21 mouse cellular contexts compared by ENCODE assay signal in genomic region chr1:51808228-51808627, GRCm38 (mm10).
DNase-seq lines count a peak whose midpoint lies in the region; ATAC-seq and TF ChIP-seq lines count a peak whose summit lies in the region.
"Had no signal": no experiment of that assay in that cellular context is flagged by ENCODE, and none has a peak within 500 bp of the region (broad histone marks: within the 10 kb centered on the region; RNA-seq: fewer than 3 reads in every experiment).

No protein-coding gene starts in this region.

- H3K4me2 ChIP-seq in forebrain, postnatal 0 days (ENCODE audit: low read depth), result no peak overlapping the region
- no peak overlapping the region for H3K4me2 ChIP-seq in forebrain, embryonic 13.5 days
- no peak overlapping the region for H3K4me2 ChIP-seq in CH12.LX (ENCODE audit: insufficient read depth, low read depth, poor library complexity, severe bottlenecking)
- no peak overlapping the region for H3K4me2 ChIP-seq in hindbrain, postnatal 0 days (ENCODE audit: low read depth, low read length)
- H3K4me2 ChIP-seq: heart, embryonic 11.5 days; hindbrain, embryonic 14.5 days had no signal

- ATAC-seq in forebrain, postnatal 0 days, result peak; percentile 32; the same call in 1 of the 2 replicates
- ATAC-seq in forebrain, embryonic 13.5 days, result no peak
- peak; percentile 38 to 57; a peak in 3 of 4 replicates for ATAC-seq in hematopoietic stem cell, adult 5-6 weeks (replicated peaks in 1 of 2; ENCODE audit: insufficient read depth in 1 of 2, low FRiP score in 2 of 2, low TSS enrichment in 1 of 2, low read depth in 1 of 2, poor library complexity in 2 of 2, severe bottlenecking in 2 of 2)
- no peak for ATAC-seq in hindbrain, postnatal 0 days
- ATAC-seq: activated CD4-positive, CD25-positive, alpha-beta regulatory T cell, adult 4 months; forebrain, embryonic 14.5 days; intestine, postnatal 0 days had no signal

- no peak for TF ChIP-seq CTCF in forebrain, postnatal 0 days (IDR thresholded peaks at IDR 0.05; ENCODE audit: low read depth)
- TF ChIP-seq CTCF in CH12.LX (conservative IDR thresholded peaks at IDR 0.05 in 1 of 2, IDR thresholded peaks at IDR 0.05 in 1 of 2; ENCODE audit: low read depth in 2 of 2, low read length in 2 of 2), result no peak
- TF ChIP-seq CTCF in hindbrain, postnatal 0 days (IDR thresholded peaks at IDR 0.05; ENCODE audit: low read depth), result no peak

- no peak for TF ChIP-seq RAD21 in CH12.LX (IDR thresholded peaks at IDR 0.05; ENCODE audit: low read depth, low read length)

- in situ Hi-C loops in CH12.LX (cut with MboI; ENCODE audit: low pct_ligation_motif_present, low pct_unique_long_range_greater_than_20kb, low sequenced_read_pairs), result no loop called here

- no peak for DNase-seq in forebrain, postnatal 0 days
- peak; percentile 14 for DNase-seq in CH12.LX (ENCODE audit: extremely low read depth)
- no peak for DNase-seq in hindbrain, postnatal 0 days (ENCODE audit: low spot score)
- DNase-seq in heart, embryonic 10.5 days (ENCODE audit: low spot score), result no peak
- DNase-seq: adrenal gland, postnatal 25 days; B cell, adult 2 months; cerebellum, adult 18-20 months; cerebellum, adult 9-10 months; cerebellum, postnatal 14 days; gastrocnemius, postnatal 25 days; heart, adult 2 months; kidney, adult 2 months had no signal

- no peaks in the 10 kb centered on the region for H3K36me3 ChIP-seq in forebrain, postnatal 0 days (ENCODE audit: insufficient read depth)
- H3K36me3 ChIP-seq in forebrain, embryonic 13.5 days (ENCODE audit: poor library complexity, severe bottlenecking), result no peaks in the 10 kb centered on the region; the same call in 1 of the 2 replicates
- no peaks in the 10 kb centered on the region for H3K36me3 ChIP-seq in CH12.LX (replicated peaks in 1 of 2; ENCODE audit: control insufficient read depth in 1 of 2, insufficient read depth in 1 of 2, low read length in 1 of 2)
- no peaks in the 10 kb centered on the region for H3K36me3 ChIP-seq in hindbrain, postnatal 0 days (ENCODE audit: insufficient read depth, low read length)
- no peaks in the 10 kb centered on the region; the same call in 1 of the 2 replicates for H3K36me3 ChIP-seq in heart, embryonic 10.5 days

- no peak for TF ChIP-seq EP300 in CH12.LX (IDR thresholded peaks at IDR 0.05; ENCODE audit: low read length)

- dilution Hi-C loops in CH12.LX (cut with MboI; ENCODE audit: extremely low pct_ligation_motif_present, extremely low pct_unique_long_range_greater_than_20kb, low sequenced_read_pairs), result no loop called here

- H3K27ac ChIP-seq in forebrain, postnatal 0 days (ENCODE audit: low read depth, low read length), result no peak overlapping the region
- no peak overlapping the region for H3K27ac ChIP-seq in forebrain, embryonic 13.5 days
- H3K27ac ChIP-seq in CH12.LX (ENCODE audit: insufficient read depth, low read depth), result no peak overlapping the region
- no peak overlapping the region for H3K27ac ChIP-seq in hindbrain, postnatal 0 days
- H3K27ac ChIP-seq in heart, embryonic 10.5 days, result no peak overlapping the region
- H3K27ac ChIP-seq: forebrain, embryonic 10.5 days; heart, adult 2 months; hindbrain, embryonic 10.5 days; hindbrain, embryonic 14.5 days had no signal

- no peaks in the 10 kb centered on the region for H3K9me3 ChIP-seq in forebrain, postnatal 0 days (ENCODE audit: low read length)
- no peaks in the 10 kb centered on the region for H3K9me3 ChIP-seq in forebrain, embryonic 13.5 days (replicated peaks)
- no peaks in the 10 kb centered on the region for H3K9me3 ChIP-seq in CH12.LX (replicated peaks; ENCODE audit: low read length)
- no peaks in the 10 kb centered on the region for H3K9me3 ChIP-seq in hindbrain, postnatal 0 days (ENCODE audit: low read length)
- H3K9me3 ChIP-seq in heart, embryonic 10.5 days, result no peaks in the 10 kb centered on the region
- H3K9me3 ChIP-seq: forebrain, embryonic 10.5 days; hindbrain, embryonic 10.5 days had no signal

- no peak overlapping the region for H3K9ac ChIP-seq in forebrain, postnatal 0 days
- no peak overlapping the region for H3K9ac ChIP-seq in forebrain, embryonic 13.5 days
- H3K9ac ChIP-seq in CH12.LX (ENCODE audit: insufficient read depth, low read depth), result no peak overlapping the region
- no peak overlapping the region for H3K9ac ChIP-seq in hindbrain, postnatal 0 days (replicated peaks; ENCODE audit: low read length)
- H3K9ac ChIP-seq: hindbrain, embryonic 14.5 days had no signal

- no peak for TF ChIP-seq POLR2A in CH12.LX (IDR thresholded peaks at IDR 0.05; ENCODE audit: low read depth, low read length)

- H3K4me1 ChIP-seq in forebrain, postnatal 0 days (ENCODE audit: insufficient read depth), result 0 out of 2 replicates have a peak, but pooled peaks cover 4% of the 10 kb centered on the region
- H3K4me1 ChIP-seq in forebrain, embryonic 13.5 days, result peaks cover 11% of the 10 kb centered on the region
- H3K4me1 ChIP-seq in CH12.LX (ENCODE audit: control insufficient read depth in 1 of 2, insufficient read depth in 2 of 2), result peaks cover 4 to 21% of the 10 kb centered on the region in 2 experiments; a peak in 3 of 4 replicates
- H3K4me1 ChIP-seq in hindbrain, postnatal 0 days (ENCODE audit: insufficient read depth, low read length), result 0 out of 2 replicates have a peak, but pooled peaks cover 5% of the 10 kb centered on the region
- H3K4me1 ChIP-seq in heart, embryonic 10.5 days, result no peaks in the 10 kb centered on the region

- WGBS in forebrain, postnatal 0 days, result 89% methylated on average over 1 of the region's 1 CpGs
- WGBS in forebrain, embryonic 13.5 days, result 90% methylated on average over 1 of the region's 1 CpGs
- WGBS in hindbrain, postnatal 0 days, result 69% methylated on average over 1 of the region's 1 CpGs
- WGBS in heart, embryonic 10.5 days, result 73% methylated on average over 1 of the region's 1 CpGs

- no peaks in the 10 kb centered on the region for H3K27me3 ChIP-seq in forebrain, postnatal 0 days (ENCODE audit: insufficient read depth, low read length)
- H3K27me3 ChIP-seq in forebrain, embryonic 13.5 days, result no peaks in the 10 kb centered on the region
- no peaks in the 10 kb centered on the region for H3K27me3 ChIP-seq in CH12.LX (replicated peaks)
- H3K27me3 ChIP-seq in hindbrain, postnatal 0 days (ENCODE audit: insufficient read depth, low read length), result no peaks in the 10 kb centered on the region
- no peaks in the 10 kb centered on the region for H3K27me3 ChIP-seq in heart, embryonic 10.5 days (ENCODE audit: insufficient read depth, poor library complexity, severe bottlenecking)

- no peaks in the 10 kb centered on the region for H3K79me2 ChIP-seq in CH12.LX (replicated peaks; ENCODE audit: control insufficient read depth, extremely low read depth, insufficient read depth, poor library complexity, severe bottlenecking)

- H3K4me3 ChIP-seq in forebrain, postnatal 0 days (ENCODE audit: low read depth, low read length), result no peak overlapping the region
- H3K4me3 ChIP-seq in forebrain, embryonic 13.5 days, result no peak overlapping the region
- H3K4me3 ChIP-seq in CH12.LX (replicated peaks in 1 of 3; ENCODE audit: low read depth in 2 of 3, low read length in 2 of 3, poor library complexity in 1 of 3), result no peak overlapping the region
- no peak overlapping the region for H3K4me3 ChIP-seq in hindbrain, postnatal 0 days (ENCODE audit: low read length)
- no peak overlapping the region for H3K4me3 ChIP-seq in heart, embryonic 10.5 days
- H3K4me3 ChIP-seq: forebrain, embryonic 10.5 days; heart, adult 2 months; hindbrain, embryonic 10.5 days had no signal

TF ChIP-seq in CH12.LX, 34 proteins besides CTCF, POLR2A, EP300 and RAD21:
- TF ChIP-seq JUND (conservative IDR thresholded peaks at IDR 0.05; ENCODE audit: low read depth, low read length), result no peak
- TF ChIP-seq HCFC1 (IDR thresholded peaks at IDR 0.05; ENCODE audit: low read depth, low read length), result no peak
- TF ChIP-seq PAX5 (IDR thresholded peaks at IDR 0.05; ENCODE audit: low read length), result no peak
- TF ChIP-seq ELF1 (IDR thresholded peaks at IDR 0.05; ENCODE audit: low read depth, low read length), result no peak
- TF ChIP-seq USF1 (IDR thresholded peaks at IDR 0.05; ENCODE audit: low read depth, low read length), result no peak
- TF ChIP-seq IRF4 (IDR thresholded peaks at IDR 0.05; ENCODE audit: low read depth, low read length), result no peak

Comparison
In these comparisons a context has a peak if more than half of its experiments do, and no peak if none do; other contexts are left out.
1. ATAC-seq: peak in forebrain, postnatal 0 days (single experiment) and hematopoietic stem cell, adult 5-6 weeks (2 of 2); none in forebrain, embryonic 13.5 days (single experiment) and hindbrain, postnatal 0 days (single experiment).